Comparison of ENCODE assay signal across 1 mouse cellular context in genomic region chr9:46227064-46227614, GRCm38 (mm10).
TF ChIP-seq lines count a peak whose summit lies in the region.

No protein-coding gene starts in this region.

TF ChIP-seq in MEL, 35 proteins besides CTCF, POLR2A, EP300 and RAD21:
- TF ChIP-seq GATA1 (IDR thresholded peaks at IDR 0.05; ENCODE audit: low read depth, low read length) (peak; percentile 83), RCOR1 (IDR thresholded peaks at IDR 0.05; ENCODE audit: low read depth, low read length) (peak; percentile 43; the same call in 1 of the 2 replicates), USF2 (IDR thresholded peaks at IDR 0.05; ENCODE audit: borderline replicate concordance in 1 of 2, insufficient read depth in 1 of 2, low read depth in 1 of 2, low read length in 2 of 2) (no peak), ELF1 (IDR thresholded peaks at IDR 0.05; ENCODE audit: low read depth, low read length) (no peak), ETS1 (IDR thresholded peaks at IDR 0.05; ENCODE audit: low read depth, low read length) (peak; percentile 9; the same call in 1 of the 2 replicates), HCFC1 (IDR thresholded peaks at IDR 0.05; ENCODE audit: low read depth, low read length) (no peak)
